Comparison of ENCODE assay signal across 21 mouse cellular contexts in genomic region chr13:115182211-115182870, GRCm38 (mm10).
"Had no signal": no experiment of that assay in that cellular context is flagged by ENCODE, and none has a peak within 500 bp of the region (broad histone marks: within the 10 kb centered on the region; RNA-seq: fewer than 3 reads in every experiment).

No protein-coding gene starts in this region.

- H3K4me1 ChIP-seq: limb, embryonic 12.5 days; limb, embryonic 15.5 days; midbrain, embryonic 12.5 days; midbrain, embryonic 15.5 days; neural tube, embryonic 12.5 days; neural tube, embryonic 15.5 days had no signal

- H3K4me2 ChIP-seq: limb, embryonic 12.5 days; limb, embryonic 15.5 days; liver, embryonic 11.5 days; lung, embryonic 14.5 days; midbrain, embryonic 12.5 days; midbrain, embryonic 15.5 days; neural tube, embryonic 12.5 days; neural tube, embryonic 15.5 days had no signal

- H3K9me3 ChIP-seq: limb, embryonic 12.5 days; limb, embryonic 15.5 days; midbrain, embryonic 12.5 days; midbrain, embryonic 15.5 days; neural tube, embryonic 12.5 days; neural tube, embryonic 15.5 days had no signal

- H3K9ac ChIP-seq: limb, embryonic 12.5 days; limb, embryonic 15.5 days; liver, embryonic 14.5 days; liver, postnatal 0 days; lung, embryonic 14.5 days; midbrain, embryonic 12.5 days; midbrain, embryonic 15.5 days; neural tube, embryonic 12.5 days; neural tube, embryonic 15.5 days had no signal

- DNase-seq: layer of hippocampus, adult 9-11 months; liver, postnatal 0 days; lung, embryonic 14.5 days; right cerebral cortex, adult 18-20 months; right cerebral cortex, postnatal 14 days; right cerebral cortex, postnatal 4 days; thymus, postnatal 4 days had no signal

- H3K36me3 ChIP-seq: limb, embryonic 12.5 days; limb, embryonic 15.5 days; midbrain, embryonic 12.5 days; midbrain, embryonic 15.5 days; neural tube, embryonic 12.5 days; neural tube, embryonic 15.5 days had no signal

- H3K4me3 ChIP-seq: layer of hippocampus, adult 2 months; limb, embryonic 12.5 days; limb, embryonic 15.5 days; midbrain, embryonic 12.5 days; midbrain, embryonic 15.5 days; neural tube, embryonic 12.5 days; neural tube, embryonic 15.5 days had no signal

- H3K27me3 ChIP-seq: limb, embryonic 12.5 days; limb, embryonic 15.5 days; midbrain, embryonic 12.5 days; midbrain, embryonic 15.5 days; neural tube, embryonic 12.5 days; neural tube, embryonic 15.5 days had no signal

- ATAC-seq: inflammation-experienced regulatory T-cells, adult 6 months; intestine, embryonic 16.5 days; liver, postnatal 0 days; lung, postnatal 0 days; midbrain, embryonic 15.5 days had no signal

- H3K27ac ChIP-seq: layer of hippocampus, adult 2 months; limb, embryonic 12.5 days; limb, embryonic 15.5 days; liver, embryonic 14.5 days; macrophage; midbrain, embryonic 12.5 days; midbrain, embryonic 15.5 days; neural tube, embryonic 12.5 days; neural tube, embryonic 15.5 days; stomach, postnatal 0 days had no signal
